Mouse (Mus musculus) neutrophil, adult 83 days (primary cell): Measurements from ENCODE around the gene Trim41. TPM values are rescaled to one million over a fixed set of nuclear protein-coding genes. Genes with fewer than 3 reads are reported as not detected.

ENCODE experiments used
- total RNA-seq, 2 experiments: library from RNA; stranded (reverse); gene quantifications; one replicate each; pipeline ENCODE4 v1.2.4; 2023

The Trim41 gene
- total RNA-seq, result 10 to 100 TPM; 45.2 to 45.4 TPM

GRCm38 (mm10) chr11:48816800-48817665 lies at the start of gene Trim41:
Trim41 (minus strand) TSS chr11:48817353.

GRCm38 (mm10) chr11:48825979-48826751 lies 9.0 kb upstream of the Trim41 start, which contains the start of the genes Trim7 and Gm12184:
Trim7 (plus strand) TSS chr11:48826140.
Gm12184 (minus strand) TSS chr11:48826655.

GRCm38 (mm10) chr11:48799921-48800701 lies 17.0 kb downstream of the Trim41 start, which contains the start of gene Rack1:
Rack1 (plus strand) TSS chr11:48800332.

Other genes with a start within 250 kb of the Trim41 start
- gene Rack1, start 17.0 kb downstream of the Trim41 start, total RNA-seq, result 100 to 1,000 TPM; 562 to 593 TPM
- under 1 TPM; 0.42 to 0.60 TPM for gene Trim7, start 8.8 kb upstream of the Trim41 start, total RNA-seq
- gene Gm12184, start 9.3 kb upstream of the Trim41 start, total RNA-seq, result 1 to 10 TPM; 1.2 to 2.0 TPM
- 10 to 100 TPM; 14.0 to 19.8 TPM for gene Irgm1, start 54.3 kb upstream of the Trim41 start, total RNA-seq
- gene Gm5431, start 84.9 kb upstream of the Trim41 start, total RNA-seq, result 1 to 10 TPM; 3.7 to 4.7 TPM
- 10 to 100 TPM; 12.7 to 18.6 TPM for gene Psme2b, start 128.8 kb upstream of the Trim41 start, total RNA-seq
- gene Olfr56, start 161.5 kb upstream of the Trim41 start, total RNA-seq, result under 1 TPM; 0.11 to 0.40 TPM
- 10 to 100 TPM; 30.9 to 31.8 TPM for gene 9930111J21Rik1, start 162.0 kb upstream of the Trim41 start, total RNA-seq
- gene Gm12185, start 174.9 kb upstream of the Trim41 start, total RNA-seq, result 1 to 10 TPM; 1.4 to 1.6 TPM
- 1 to 10 TPM in 1 of 2 experiments, under 1 TPM in 1; 0.40 to 1.4 TPM for gene Tgtp1, start 176.8 kb upstream of the Trim41 start, total RNA-seq
- 10 to 100 TPM; 40.2 to 41.2 TPM for gene 9930111J21Rik2, start 233.9 kb upstream of the Trim41 start, total RNA-seq
- 1 to 10 TPM in 1 of 2 experiments, under 1 TPM in 1; 0.46 to 1.5 TPM for gene Tgtp2, start 246.9 kb upstream of the Trim41 start, total RNA-seq